Mouse (Mus musculus) olfactory bulb, adult 2 months (tissue): ENCODE measurements around the gene Galnt7.

Experiments used
- CTCF ChIP-seq: fragments of 200-500 bp; IDR thresholded peaks from 2 replicates; pipeline ENCODE4 v1.5.1; 2012; ENCODE audit warnings: low read depth, mild to moderate bottlenecking, low read length, moderate library complexity; ENCODE audit not compliant: insufficient read depth
- POLR2A ChIP-seq: fragments of 200-500 bp; IDR thresholded peaks from 2 replicates; pipeline ENCODE4 v1.6.1; 2012; ENCODE audit warnings: mild to moderate bottlenecking, low read depth, low read length, moderate library complexity; ENCODE audit not compliant: insufficient read depth

DNA sequence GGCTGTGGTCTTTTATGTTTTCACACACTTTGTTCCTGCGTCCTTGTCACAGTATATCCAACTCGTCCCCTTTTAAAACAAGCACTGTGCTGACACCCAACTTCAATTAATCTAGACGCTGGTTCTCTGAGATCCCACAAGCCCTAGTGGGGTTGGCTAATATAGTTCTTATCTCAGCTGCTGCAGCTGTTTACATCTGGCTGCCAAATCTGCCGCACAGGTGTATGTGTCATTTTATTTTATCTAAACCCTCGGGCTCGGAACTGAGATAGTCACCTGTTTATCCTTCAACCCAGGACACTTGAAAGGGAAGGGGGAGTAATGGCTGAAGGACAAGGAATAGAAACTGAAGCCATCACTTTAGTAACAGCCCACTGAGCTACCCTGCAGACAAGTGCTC is 8.6 kb downstream of the Galnt7 start:
- TF ChIP-seq CTCF (no peak), POLR2A (no peak)
